Mouse (Mus musculus) cortical plate, adult 2 months (tissue): Measurements from ENCODE around the gene Lingo1.

ENCODE experiments used
- CTCF ChIP-seq: fragments of 200-500 bp; IDR thresholded peaks from 2 replicates; pipeline ENCODE4 v1.5.1; 2011; ENCODE audit warnings: mild to moderate bottlenecking, control low read depth, low read length; ENCODE audit not compliant: insufficient read depth; ENCODE audit errors: extremely low read depth
- POLR2A ChIP-seq: fragments of 200-500 bp; IDR thresholded peaks from 2 replicates; pipeline ENCODE4 v1.6.1; 2011; ENCODE audit warnings: mild to moderate bottlenecking, low read length, control low read depth; ENCODE audit not compliant: insufficient read depth; ENCODE audit errors: extremely low read depth

GRCm38 (mm10) chr9:56611912-56612797 lies 184.1 kb downstream of the Lingo1 start:
- TF ChIP-seq CTCF, result no peak
- no peak for TF ChIP-seq POLR2A
